Mouse (Mus musculus) hindbrain, embryonic 11.5 days (tissue): ENCODE data around the gene Galnt2. TPM values are rescaled to one million over a fixed set of nuclear protein-coding genes. Genes with fewer than 3 reads are reported as not detected.

Experiments
- ATAC-seq: fragments of 200-750 bp; cut with Nextera tagmentation; 2 replicates; pipeline ENCODE4 v1.8.0; 2017; ENCODE audit warnings: mild to moderate bottlenecking, moderate TSS enrichment, moderate library complexity; ENCODE audit not compliant: low FRiP score
- DNase-seq: peaks from one replicate; pipeline ENCODE4 v3.0.0-alpha.2; 2015; ENCODE audit warnings: low spot score
- H3K27ac ChIP-seq: fragments of 300-500 bp; sonication (generic); 2 replicates; pipeline ENCODE4 v1.5.1; 2014; ENCODE audit warnings: mild to moderate bottlenecking, low read depth, low read length
- H3K27me3 ChIP-seq: fragments of 300-500 bp; sonication (generic); 2 replicates; pipeline ENCODE4 v1.6.1; 2014; ENCODE audit warnings: mild to moderate bottlenecking, low read length, moderate library complexity, mixed read lengths; ENCODE audit not compliant: control insufficient read depth, insufficient read depth
- H3K36me3 ChIP-seq: fragments of 300-500 bp; sonication (generic); 2 replicates; pipeline ENCODE4 v1.6.1; 2014; ENCODE audit warnings: mild to moderate bottlenecking, low read length, moderate library complexity, mixed read lengths; ENCODE audit not compliant: control insufficient read depth, insufficient read depth
- H3K4me1 ChIP-seq: fragments of 300-500 bp; sonication (generic); replicated peaks from 2 replicates; pipeline ENCODE4 v1.6.1; 2014; ENCODE audit warnings: low read length, mixed read lengths; ENCODE audit not compliant: control insufficient read depth, insufficient read depth
- H3K4me2 ChIP-seq: fragments of 300-500 bp; sonication (generic); replicated peaks from 2 replicates; pipeline ENCODE4 v1.6.1; 2014; ENCODE audit warnings: mild to moderate bottlenecking, low read depth, low read length
- H3K4me3 ChIP-seq: fragments of 300-500 bp; sonication (generic); 2 replicates; pipeline ENCODE4 v1.5.1; 2014; ENCODE audit warnings: low read depth, low read length
- H3K9ac ChIP-seq: fragments of 300-500 bp; sonication (generic); 2 replicates; pipeline ENCODE4 v1.6.1; 2014; ENCODE audit warnings: low read depth, low read length
- H3K9me3 ChIP-seq: fragments of 300-500 bp; sonication (generic); 2 replicates; pipeline ENCODE4 v1.6.1; 2016; ENCODE audit warnings: low read length; ENCODE audit not compliant: control insufficient read depth
- WGBS: fragments of 180-500 bp; shearing (Covaris S2); extraction: QIAGEN DNeasy Blood & Tissue Kit; methylation state at CpG from one replicate; pipeline ENCODE4 v1.1.7; 2014; 5-methylcytosine and 5-hydroxymethylcytosine counted together
- polyA plus RNA-seq: library from polyadenylated mRNA; unstranded; fragments of >200 nt; fragmentation: Nextera tagmentation; extraction: Ambion mirVana; gene quantifications from 2 replicates; pipeline ENCODE4 v1.2.1, GENCODE M21; 2014

The Galnt2 gene
- polyA plus RNA-seq, 1 experiment from 2014 or later = 47.0 TPM

DNA sequence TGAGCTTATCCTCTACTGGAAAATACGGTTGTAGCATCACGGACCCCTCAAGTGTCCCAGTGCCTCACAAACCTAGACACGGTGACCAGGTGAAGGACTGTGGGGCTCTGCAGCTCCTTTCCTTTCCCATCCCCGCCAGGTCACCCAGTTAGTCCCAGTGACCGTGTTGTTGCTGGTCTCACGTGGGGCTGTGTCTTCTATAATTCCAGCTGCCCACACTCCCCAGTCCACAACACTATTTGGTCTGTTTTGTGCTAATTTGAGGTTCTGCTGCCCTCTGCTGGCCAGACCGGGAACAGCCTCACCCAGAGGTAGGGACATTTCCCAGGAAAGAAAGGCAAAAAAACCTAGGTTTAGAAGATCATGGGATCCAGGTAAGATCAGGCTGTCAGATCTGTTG, 118.5 kb downstream of the Galnt2 start:
- Histone ChIP-seq H3K9ac (no peak overlapping the region), H3K4me3 (no peak overlapping the region), H3K27ac (no peak overlapping the region), H3K27me3 (no peaks in the 10 kb centered on the region), H3K36me3 (no peaks in the 10 kb centered on the region), H3K9me3 (no peaks in the 10 kb centered on the region), H3K4me2 (no peak overlapping the region), H3K4me1 (no peaks in the 10 kb centered on the region)
- DNase-seq = peak; percentile 89
- no peak for ATAC-seq
- WGBS = 38% methylated on average over 7 of the region's 7 CpGs

DNA sequence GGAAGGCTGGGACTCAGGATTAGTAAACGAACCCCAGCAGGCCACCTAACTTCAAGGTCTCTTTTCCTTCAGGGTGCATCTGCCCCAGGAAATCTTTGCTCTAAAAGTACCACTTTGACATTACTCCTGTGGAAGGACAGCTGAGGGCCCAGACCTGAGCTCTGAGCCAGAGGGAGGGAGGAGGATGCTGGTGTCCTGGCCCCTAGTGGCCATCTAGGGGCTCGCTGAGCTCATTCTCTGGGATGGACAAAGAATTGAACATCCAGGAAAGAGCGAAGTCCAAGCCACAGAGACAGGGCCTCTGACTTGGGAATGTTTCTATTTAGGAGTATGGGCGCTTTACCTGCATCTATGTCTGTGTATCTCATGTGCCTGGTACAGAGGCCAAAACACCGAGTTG, 120.4 kb downstream of the Galnt2 start:
- Histone ChIP-seq H3K27me3 (no peaks in the 10 kb centered on the region), H3K4me1 (no peaks in the 10 kb centered on the region), H3K36me3 (no peaks in the 10 kb centered on the region), H3K9me3 (no peaks in the 10 kb centered on the region), H3K4me3 (no peak overlapping the region), H3K9ac (no peak overlapping the region), H3K27ac (no peak overlapping the region), H3K4me2 (no peak overlapping the region)
- 60% methylated on average over 5 of the region's 5 CpGs for WGBS
- ATAC-seq (no peak), DNase-seq (no peak)

DNA sequence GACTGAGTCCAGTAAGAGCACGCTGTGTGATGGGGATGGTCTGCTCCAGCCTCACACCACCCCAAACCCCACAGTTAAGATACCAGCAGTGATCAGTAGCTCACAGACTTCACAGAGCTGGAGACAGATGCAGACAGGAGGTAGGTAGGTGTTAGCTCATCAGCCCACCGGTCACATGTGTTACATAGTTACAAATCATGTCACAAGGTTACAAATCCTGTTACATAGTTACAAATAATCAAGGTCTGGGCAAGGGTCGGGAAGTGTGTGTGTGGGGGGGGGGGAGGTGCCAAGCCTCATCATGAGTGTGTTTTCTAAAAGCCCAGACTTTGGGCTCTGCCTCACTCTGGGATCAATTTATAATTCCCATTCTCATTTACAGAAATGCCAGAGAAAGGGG, 129.7 kb downstream of the Galnt2 start:
- WGBS = 89% methylated on average over 3 of the region's 3 CpGs
- Histone ChIP-seq H3K4me1 (no peaks in the 10 kb centered on the region), H3K9me3 (no peaks in the 10 kb centered on the region), H3K9ac (no peak overlapping the region), H3K27ac (no peak overlapping the region), H3K36me3 (no peaks in the 10 kb centered on the region), H3K4me2 (no peak overlapping the region), H3K4me3 (no peak overlapping the region), H3K27me3 (no peaks in the 10 kb centered on the region)
- DNase-seq = no peak
- no peak for ATAC-seq

DNA sequence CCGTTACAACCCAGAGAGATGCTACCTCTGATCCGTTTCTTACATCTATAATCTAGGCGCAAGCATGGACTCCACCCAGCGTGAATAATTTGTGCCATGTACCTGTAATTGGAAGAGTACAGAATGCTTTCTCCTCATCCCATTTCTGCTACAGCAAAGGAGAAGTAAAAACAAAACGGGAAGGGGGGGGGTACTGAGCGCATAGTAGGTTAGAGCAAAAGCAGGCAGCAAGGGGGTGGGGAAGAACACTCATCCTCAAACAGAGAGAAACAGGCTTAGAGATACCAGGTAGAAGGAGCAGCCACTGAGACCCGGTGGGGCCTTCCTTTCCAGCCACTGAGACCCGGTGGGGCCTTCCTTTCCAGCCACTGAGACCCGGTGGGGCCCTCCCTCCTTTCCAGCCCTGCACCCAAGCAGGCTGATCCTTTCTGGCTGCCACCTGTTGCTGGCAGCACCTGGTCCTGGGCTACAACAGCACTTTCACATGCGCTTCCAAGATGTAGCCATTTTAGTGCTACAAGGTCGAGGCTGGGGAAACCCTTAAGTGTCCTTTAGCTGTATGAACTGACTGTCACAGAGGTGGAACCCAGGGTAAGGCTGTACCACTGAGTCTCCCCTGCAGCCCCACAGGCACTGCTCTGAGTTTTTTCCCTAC, 130.7 kb downstream of the Galnt2 start:
- Histone ChIP-seq H3K27me3 (no peaks in the 10 kb centered on the region), H3K4me2 (no peak overlapping the region), H3K9me3 (no peaks in the 10 kb centered on the region), H3K9ac (no peak overlapping the region), H3K4me3 (no peak overlapping the region), H3K27ac (no peak overlapping the region), H3K36me3 (no peaks in the 10 kb centered on the region), H3K4me1 (no peaks in the 10 kb centered on the region)
- ATAC-seq = no peak
- no peak for DNase-seq
- WGBS = 84% methylated on average over 11 of the region's 11 CpGs

DNA sequence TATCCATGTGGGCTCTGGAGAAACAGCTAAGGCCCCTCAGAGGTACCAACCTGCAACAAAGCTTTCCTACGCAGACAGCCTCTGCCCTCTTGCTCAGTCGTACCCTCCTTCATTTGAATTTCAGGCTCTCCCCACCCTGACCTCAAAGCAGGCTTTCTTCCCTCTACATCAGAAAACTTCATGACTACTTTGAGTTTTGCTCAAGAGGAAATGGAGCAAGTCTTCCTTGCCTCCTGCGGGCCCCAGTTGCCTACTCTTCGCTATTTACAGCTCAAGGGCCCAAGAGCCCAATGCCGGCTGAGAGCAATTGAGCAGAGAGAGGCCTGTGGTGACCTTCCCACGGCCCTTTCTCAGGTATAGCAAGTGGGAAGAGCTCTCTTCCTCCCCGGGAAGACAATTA, 131.4 kb downstream of the Galnt2 start:
- 82% methylated on average over 7 of the region's 7 CpGs for WGBS
- H3K4me2 ChIP-seq = no peak overlapping the region
- ATAC-seq = no peak

DNA sequence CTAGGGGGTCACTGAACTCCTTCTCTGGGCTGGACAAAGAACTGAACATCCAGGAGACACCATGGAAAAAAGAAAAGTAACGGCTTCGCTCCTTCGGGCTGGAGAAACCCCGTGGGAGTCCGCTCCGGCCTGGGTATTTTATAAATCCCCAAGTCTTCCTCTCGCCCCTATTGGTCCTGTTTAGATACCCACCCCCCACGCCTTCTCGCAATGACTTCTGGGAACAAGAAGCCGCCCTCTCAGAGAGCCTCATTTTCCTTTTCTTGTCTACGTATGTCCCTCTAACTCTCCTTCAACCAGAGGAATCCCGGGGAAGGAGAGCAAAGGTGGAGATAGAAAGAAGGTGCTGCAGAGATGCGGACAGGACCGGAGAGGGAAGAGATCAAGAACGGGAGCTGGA, 132.1 kb downstream of the Galnt2 start:
- Histone ChIP-seq H3K27me3 (no peaks in the 10 kb centered on the region), H3K9me3 (no peaks in the 10 kb centered on the region), H3K9ac (no peak overlapping the region), H3K4me1 (no peaks in the 10 kb centered on the region), H3K36me3 (no peaks in the 10 kb centered on the region), H3K4me2 (no peak overlapping the region), H3K27ac (no peak overlapping the region), H3K4me3 (no peak overlapping the region)
- DNase-seq (no peak), ATAC-seq (no peak)
- 94% methylated on average over 15 of the region's 15 CpGs for WGBS

More for the DNA sequence above, 131.4 kb downstream of the Galnt2 start:
- DNase-seq = no peak
- Histone ChIP-seq H3K36me3 (no peaks in the 10 kb centered on the region), H3K27ac (no peak overlapping the region), H3K4me3 (no peak overlapping the region), H3K9ac (no peak overlapping the region), H3K9me3 (no peaks in the 10 kb centered on the region), H3K27me3 (no peaks in the 10 kb centered on the region), H3K4me1 (no peaks in the 10 kb centered on the region)

DNA sequence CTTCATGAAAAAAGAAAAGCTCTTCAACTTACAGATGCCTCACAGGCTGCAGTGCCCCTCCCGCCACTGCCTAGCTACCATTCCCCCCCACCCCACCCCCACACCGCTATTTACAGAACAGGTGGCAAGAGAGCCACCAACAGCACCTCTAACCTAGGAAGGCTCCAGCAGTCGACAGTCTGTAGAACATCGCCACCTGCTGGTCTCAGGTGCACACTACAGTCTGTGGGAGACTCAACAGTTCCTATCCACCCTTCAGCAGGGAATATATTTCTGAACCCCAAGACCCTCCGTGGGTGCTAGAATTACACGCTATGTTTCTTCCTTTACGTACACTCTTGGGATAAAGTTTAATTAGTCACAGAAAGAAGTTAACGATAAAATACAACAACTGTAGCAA, 137.0 kb downstream of the Galnt2 start:
- Histone ChIP-seq H3K27me3 (no peaks in the 10 kb centered on the region), H3K4me2 (no peak overlapping the region), H3K4me3 (no peak overlapping the region), H3K4me1 (no peaks in the 10 kb centered on the region), H3K9me3 (no peaks in the 10 kb centered on the region), H3K36me3 (no peaks in the 10 kb centered on the region), H3K9ac (no peak overlapping the region), H3K27ac (no peak overlapping the region)
- WGBS = 22% methylated on average over 8 of the region's 8 CpGs
- peak; percentile 86 for DNase-seq
- ATAC-seq = no peak

DNA sequence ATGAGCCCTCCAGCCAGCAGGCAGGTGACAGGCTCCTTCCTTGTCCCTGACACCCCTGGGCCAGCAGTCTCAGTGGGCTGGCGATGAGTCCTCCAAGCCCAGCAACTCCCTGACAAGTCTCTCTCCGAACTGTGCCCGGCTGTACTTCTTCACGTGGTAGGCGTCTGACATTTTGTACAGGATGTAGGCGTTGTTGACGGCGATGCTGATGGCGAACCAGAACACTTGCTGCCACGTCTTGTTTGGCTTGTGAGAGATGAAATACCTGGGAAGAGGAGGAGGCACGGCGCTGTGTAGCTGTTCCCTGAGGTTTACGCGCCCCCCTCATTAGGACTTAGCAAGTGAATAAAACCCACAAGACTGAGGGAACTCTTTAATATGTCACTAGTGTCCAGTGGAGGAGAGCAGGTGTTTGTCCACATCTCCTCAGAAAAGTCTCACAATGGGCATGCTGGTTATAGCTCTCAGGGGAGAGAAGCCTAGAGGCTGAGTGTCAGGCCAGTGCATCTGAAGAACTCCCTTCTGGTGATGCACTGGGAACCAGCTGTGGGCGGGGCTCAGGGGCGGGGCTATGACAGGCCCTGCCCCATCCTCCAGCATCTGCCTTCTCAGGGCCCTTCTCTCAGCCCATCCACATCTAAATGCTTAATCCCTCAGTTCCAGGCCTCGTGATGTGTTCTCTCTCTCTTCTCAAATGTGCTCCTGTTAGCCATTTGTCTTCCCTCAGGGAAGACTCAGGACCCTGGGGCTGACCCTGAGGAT, 139.4 kb downstream of the Galnt2 start:
- DNase-seq (peak; percentile 40), ATAC-seq (no peak)
- H3K4me1 ChIP-seq = no peaks in the 10 kb centered on the region

More for the DNA sequence above, 139.4 kb downstream of the Galnt2 start:
- no peaks in the 10 kb centered on the region for H3K9me3 ChIP-seq
- H3K9ac ChIP-seq = no peak overlapping the region
- no peaks in the 10 kb centered on the region for H3K27me3 ChIP-seq
- H3K36me3 ChIP-seq = no peaks in the 10 kb centered on the region
- no peak overlapping the region for H3K4me3 ChIP-seq
- H3K27ac ChIP-seq = no peak overlapping the region
- WGBS = 81% methylated on average over 17 of the region's 17 CpGs
- H3K4me2 ChIP-seq = no peak overlapping the region
